Mouse (Mus musculus) hindbrain, postnatal 0 days (tissue): Measurements from ENCODE around the gene Olfr547. TPM values are rescaled to one million over a fixed set of nuclear protein-coding genes. Genes with fewer than 3 reads are reported as not detected.

ENCODE experiments used
- ATAC-seq: fragments of 200-750 bp; cut with Nextera tagmentation; 2 replicates; pipeline ENCODE4 v1.8.0; 2017; ENCODE audit warnings: mild to moderate bottlenecking, moderate TSS enrichment, moderate library complexity
- DNase-seq: peaks from one replicate; pipeline ENCODE4 v3.0.0-alpha.2; 2015; ENCODE audit warnings: low spot score
- H3K27ac ChIP-seq: fragments of 300-500 bp; sonication (generic); 2 replicates; pipeline ENCODE4 v1.5.1; 2014; ENCODE audit warnings: mild to moderate bottlenecking
- H3K27me3 ChIP-seq: fragments of 300-500 bp; sonication (generic); 2 replicates; pipeline ENCODE4 v1.6.1; 2014; ENCODE audit warnings: low read length, mixed read lengths; ENCODE audit not compliant: insufficient read depth
- H3K36me3 ChIP-seq: fragments of 300-500 bp; sonication (generic); 2 replicates; pipeline ENCODE4 v1.6.1; 2014; ENCODE audit warnings: low read length, mixed read lengths; ENCODE audit not compliant: insufficient read depth
- H3K4me1 ChIP-seq: fragments of 300-500 bp; sonication (generic); 2 replicates; pipeline ENCODE4 v1.6.1; 2014; ENCODE audit warnings: antibody characterized with exemption, low read length, mixed read lengths; ENCODE audit not compliant: insufficient read depth
- H3K4me2 ChIP-seq: fragments of 300-500 bp; sonication (generic); 2 replicates; pipeline ENCODE4 v1.6.1; 2014; ENCODE audit warnings: low read depth, mild to moderate bottlenecking, low read length, moderate library complexity, mixed read lengths
- H3K4me3 ChIP-seq: fragments of 300-500 bp; sonication (generic); 2 replicates; pipeline ENCODE4 v1.5.1; 2014; ENCODE audit warnings: low read length
- H3K9ac ChIP-seq: fragments of 300-500 bp; sonication (generic); replicated peaks from 2 replicates; pipeline ENCODE4 v1.6.1; 2014; ENCODE audit warnings: mild to moderate bottlenecking, low read length, moderate library complexity, mixed read lengths
- H3K9me3 ChIP-seq: fragments of 300-500 bp; sonication (generic); 2 replicates; pipeline ENCODE4 v1.6.1; 2016; ENCODE audit warnings: low read length, mixed read lengths
- CTCF ChIP-seq: IDR thresholded peaks from 2 replicates; pipeline ENCODE4 v1.5.1; 2016; ENCODE audit warnings: antibody characterized with exemption, control low read depth, low read depth
- WGBS: fragments of 180-500 bp; shearing (Covaris S2); extraction: QIAGEN DNeasy Blood & Tissue Kit; methylation state at CpG from one replicate; pipeline ENCODE4 v1.1.7; 2014; 5-methylcytosine and 5-hydroxymethylcytosine counted together
- polyA plus RNA-seq: library from polyadenylated mRNA; unstranded; fragments of >200 nt; fragmentation: Nextera tagmentation; extraction: Ambion mirVana; gene quantifications from 2 replicates; pipeline ENCODE4 v1.2.1, GENCODE M21; 2015
- total RNA-seq: library from RNA; depleted of rRNA; stranded (reverse); fragments of >200 nt; gene quantifications from 2 replicates; pipeline ENCODE4 v1.2.3, GENCODE M21; 2014; rRNA removed

The Olfr547 gene
- total and polyA plus RNA-seq, 2 experiments from 2014 or later: not detected

DNA sequence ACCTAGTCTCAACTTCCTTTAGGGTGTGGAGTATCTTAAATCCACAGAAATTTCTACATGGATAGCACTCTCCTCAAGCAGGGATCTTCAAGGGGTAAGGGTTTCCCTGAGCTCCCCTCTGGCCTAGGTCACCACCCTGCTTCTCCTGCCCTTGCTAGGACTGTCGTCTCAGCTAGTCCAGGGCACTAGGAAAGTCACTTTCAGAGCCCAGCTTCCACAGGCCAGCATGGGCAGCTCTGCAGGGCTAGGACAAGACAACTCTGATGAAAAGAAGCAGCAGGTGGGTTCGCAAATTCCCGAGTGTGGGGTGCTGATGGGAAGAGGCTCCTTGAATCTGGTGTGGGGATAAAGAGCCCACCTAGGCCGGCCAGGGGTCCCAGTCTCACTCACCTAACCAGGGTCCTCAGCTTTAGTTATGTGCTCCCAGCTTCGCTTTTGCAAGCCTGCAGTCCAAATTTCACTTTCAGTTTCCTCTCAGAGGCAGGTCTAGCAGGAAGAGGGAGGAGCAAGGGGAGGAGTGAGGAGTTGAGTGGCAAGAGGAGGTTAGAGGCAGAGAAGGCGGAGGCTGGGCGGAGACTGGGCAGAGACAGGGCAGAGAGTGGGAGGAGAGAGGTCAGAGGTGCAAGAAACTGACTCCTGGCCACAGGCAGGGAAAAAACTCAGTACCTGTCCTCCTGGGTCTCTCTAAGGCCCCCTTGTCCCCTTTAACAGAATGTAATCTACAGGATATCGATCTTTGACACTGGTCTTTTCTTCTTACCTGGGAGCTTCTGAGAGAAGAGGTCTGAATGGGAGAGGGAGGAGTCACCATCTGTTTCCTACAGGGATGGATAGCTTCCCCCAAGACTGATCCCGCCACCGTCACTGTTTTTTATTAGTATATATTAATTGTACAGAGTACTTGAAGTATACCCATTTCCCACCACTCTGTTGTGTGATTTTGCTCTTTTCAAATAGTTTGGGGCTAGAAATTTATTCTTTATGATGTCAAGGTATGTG, 30.7 kb downstream of the Olfr547 start, which contains the start of gene Trim21:
Gene Trim21, minus strand, starts transcription at position 488 of the 999 bp plus-strand sequence.
- peak; percentile 77; the same call in 1 of the 2 replicates for ATAC-seq
- no peaks in the 10 kb centered on the region for H3K9me3 ChIP-seq
- H3K27me3 ChIP-seq: no peaks in the 10 kb centered on the region
- TF ChIP-seq CTCF: no peak
- H3K4me2 ChIP-seq: peak within 1 kb of the TSS; percentile 54
- H3K36me3 ChIP-seq: no peaks in the 10 kb centered on the region
- H3K27ac ChIP-seq: no peak within 1 kb of the TSS
- H3K9ac ChIP-seq: no peak within 1 kb of the TSS; the same call in 1 of the 2 replicates
- 23% methylated on average over 10 of the region's 10 CpGs for WGBS
- peak within 1 kb of the TSS; percentile 36 for H3K4me3 ChIP-seq
- peak; percentile 36 for DNase-seq
- no peaks in the 10 kb centered on the region for H3K4me1 ChIP-seq

DNA sequence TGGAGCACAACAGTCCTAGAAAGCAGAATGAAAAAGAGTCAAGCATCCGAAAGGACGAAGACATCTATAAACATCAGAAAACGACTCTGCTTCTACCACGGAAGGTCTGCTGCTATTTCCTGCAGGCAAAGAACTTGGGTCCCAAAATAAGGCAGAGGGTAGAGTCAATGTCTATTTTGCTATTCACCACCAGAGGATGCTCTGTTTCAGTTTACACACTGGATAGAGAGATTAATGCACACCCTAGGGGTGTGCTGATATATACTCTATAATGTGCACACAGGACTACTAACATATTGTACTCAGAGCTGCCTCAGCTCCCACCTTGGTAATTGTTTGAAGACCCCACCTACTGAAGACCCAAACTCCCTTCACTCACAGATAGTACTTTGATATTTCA, 31.7 kb downstream of the Olfr547 start:
- WGBS: 94% methylated on average over 4 of the region's 4 CpGs
- H3K4me1 ChIP-seq: no peaks in the 10 kb centered on the region
- no peak for ATAC-seq
- no peaks in the 10 kb centered on the region for H3K27me3 ChIP-seq
- H3K36me3 ChIP-seq: no peaks in the 10 kb centered on the region
- no peak overlapping the region for H3K9ac ChIP-seq
- H3K4me3 ChIP-seq: no peak overlapping the region
- no peaks in the 10 kb centered on the region for H3K9me3 ChIP-seq
- no peak for TF ChIP-seq CTCF
- no peak overlapping the region for H3K4me2 ChIP-seq
- DNase-seq: no peak
- no peak overlapping the region for H3K27ac ChIP-seq

DNA sequence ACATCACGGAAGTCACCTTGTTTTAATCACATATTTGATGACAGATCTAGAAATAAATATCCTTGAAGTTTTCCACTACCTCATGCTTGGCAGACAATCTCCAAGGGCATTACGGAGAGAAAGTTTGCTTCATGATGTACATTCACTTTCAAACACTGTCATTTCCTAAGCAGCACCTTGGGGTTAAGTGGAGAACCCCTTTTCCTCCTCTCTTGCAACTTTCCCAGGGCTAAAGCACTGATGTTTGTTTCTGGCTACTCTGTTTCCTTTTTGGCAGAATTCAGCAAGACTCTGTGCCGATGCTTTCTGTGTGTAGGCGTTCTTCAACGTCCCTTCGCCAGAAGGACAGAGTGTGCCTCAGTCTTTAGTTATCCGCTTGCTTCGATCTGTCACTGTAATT, 36.6 kb downstream of the Olfr547 start, which contains the start of gene Olfr550:
Gene Olfr550, plus strand, starts transcription at position 301 of the 400 bp plus-strand sequence.
- H3K27me3 ChIP-seq: no peaks in the 10 kb centered on the region
- ATAC-seq: no peak
- no peak for TF ChIP-seq CTCF
- WGBS: 95% methylated on average over 8 of the region's 8 CpGs
- H3K9me3 ChIP-seq: no peaks in the 10 kb centered on the region
- 0 out of 2 replicates have a peak, but pooled peaks cover 4% of the 10 kb centered on the region for H3K4me1 ChIP-seq
- no peak within 1 kb of the TSS for H3K27ac ChIP-seq
- DNase-seq: no peak
- no peak within 1 kb of the TSS for H3K4me3 ChIP-seq
- no peak within 1 kb of the TSS for H3K9ac ChIP-seq
- no peak within 1 kb of the TSS for H3K4me2 ChIP-seq
- no peaks in the 10 kb centered on the region for H3K36me3 ChIP-seq

DNA sequence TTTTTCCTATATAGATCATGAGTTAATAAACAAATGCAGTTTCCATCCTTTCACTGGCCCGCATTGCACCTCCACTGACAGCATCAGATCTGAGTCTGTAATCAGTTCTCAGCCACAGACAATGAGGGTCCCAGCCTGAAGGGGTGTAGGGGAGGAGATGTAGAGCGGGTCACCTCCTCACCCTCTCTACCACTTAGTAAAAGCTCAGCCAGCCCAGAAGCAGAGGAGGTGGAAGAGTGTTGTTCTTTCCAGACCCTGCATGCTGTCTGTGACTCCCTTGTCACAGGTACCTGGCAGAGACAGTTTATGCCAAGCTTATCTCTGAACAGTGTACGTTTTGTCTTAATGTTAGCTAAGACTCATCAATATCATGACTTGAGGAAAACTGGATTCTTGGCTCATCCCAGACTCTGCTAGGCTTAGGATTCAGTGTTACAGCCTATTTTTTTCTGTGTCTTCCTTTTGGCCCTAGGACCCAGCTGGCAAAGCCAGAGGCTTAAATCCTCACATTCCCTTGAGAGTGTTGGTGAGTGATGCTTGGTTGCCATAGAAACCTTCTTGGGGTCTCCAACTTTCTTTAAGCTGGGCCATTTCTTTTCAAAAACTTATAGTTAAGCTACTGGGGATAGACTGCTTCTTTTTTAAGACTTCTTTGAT, 38.8 kb downstream of the Olfr547 start:
- no peak overlapping the region for H3K4me2 ChIP-seq
- no peaks in the 10 kb centered on the region for H3K36me3 ChIP-seq
- no peak overlapping the region for H3K9ac ChIP-seq
- no peak overlapping the region for H3K27ac ChIP-seq
- no peak for TF ChIP-seq CTCF
- no peak overlapping the region for H3K4me3 ChIP-seq
- DNase-seq (peak; percentile 59), ATAC-seq (peak; percentile 21; the same call in 1 of the 2 replicates)
- H3K9me3 ChIP-seq: no peaks in the 10 kb centered on the region
- WGBS: 61% methylated on average over 3 of the region's 3 CpGs
- H3K4me1 ChIP-seq: 0 out of 2 replicates have a peak, but pooled peaks cover 4% of the 10 kb centered on the region
- H3K27me3 ChIP-seq: no peaks in the 10 kb centered on the region

DNA sequence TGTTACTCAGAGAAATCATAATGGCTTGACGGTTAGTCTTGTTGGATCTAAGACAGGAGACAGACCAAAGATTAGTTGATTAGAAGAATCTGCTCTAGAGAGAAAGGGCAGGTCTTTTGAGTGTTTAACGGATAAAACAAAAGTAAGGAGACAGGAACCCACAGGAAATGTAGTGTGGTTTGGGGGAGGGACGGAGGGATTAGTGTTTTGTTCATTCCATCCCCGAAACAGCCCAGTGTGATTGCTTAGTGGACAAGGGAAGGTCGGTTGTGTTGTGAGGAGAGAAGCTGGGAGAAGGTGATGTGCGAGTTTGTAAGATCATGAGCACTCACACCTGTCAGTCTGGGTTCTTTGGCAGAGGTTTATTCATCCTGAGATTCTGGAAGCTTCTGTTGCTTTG, 41.4 kb downstream of the Olfr547 start:
- H3K9me3 ChIP-seq: no peaks in the 10 kb centered on the region
- H3K27ac ChIP-seq: no peak overlapping the region
- ATAC-seq (no peak), DNase-seq (no peak)
- H3K9ac ChIP-seq: no peak overlapping the region
- WGBS: 68% methylated on average over 6 of the region's 6 CpGs
- no peak for TF ChIP-seq CTCF
- H3K4me2 ChIP-seq: no peak overlapping the region
- H3K4me1 ChIP-seq: 0 out of 2 replicates have a peak, but pooled peaks cover 4% of the 10 kb centered on the region
- H3K27me3 ChIP-seq: no peaks in the 10 kb centered on the region
- H3K36me3 ChIP-seq: no peaks in the 10 kb centered on the region
- no peak overlapping the region for H3K4me3 ChIP-seq

Other genes starting within 250 kb of the Olfr547 start
- 39.3 and 40.6 TPM in 2 replicates for gene Rrm1, start 93.1 kb upstream of the Olfr547 start, total RNA-seq
- 41.0 and 41.2 TPM in 2 replicates for gene Rrm1, start 93.1 kb upstream of the Olfr547 start, polyA plus RNA-seq
- not detected in 2 replicates for gene Olfr543, start 53.1 kb upstream of the Olfr547 start, total RNA-seq
- gene Olfr543, start 53.1 kb upstream of the Olfr547 start, polyA plus RNA-seq: 0.28 TPM in 2 replicates
- not detected in 2 replicates for gene Olfr544, start 46.4 kb upstream of the Olfr547 start, total RNA-seq
- 0.14 TPM in 2 replicates for gene Olfr544, start 46.4 kb upstream of the Olfr547 start, polyA plus RNA-seq
- not detected in 2 replicates for gene Olfr545, start 35.2 kb upstream of the Olfr547 start, total RNA-seq
- gene Olfr545, start 35.2 kb upstream of the Olfr547 start, polyA plus RNA-seq: 0.05 and 0.18 TPM in 2 replicates
- gene Olfr548-ps1, start 6.1 kb downstream of the Olfr547 start, total RNA-seq: not detected in 2 replicates
- not detected in 2 replicates for gene Olfr548-ps1, start 6.1 kb downstream of the Olfr547 start, polyA plus RNA-seq
- not detected in 2 replicates for gene Olfr549, start 15.1 kb downstream of the Olfr547 start, total RNA-seq
- gene Olfr549, start 15.1 kb downstream of the Olfr547 start, polyA plus RNA-seq: not detected in 2 replicates
- gene Trim21, start 30.7 kb downstream of the Olfr547 start, total RNA-seq: 1.4 TPM in 2 replicates
- 0.29 and 0.54 TPM in 2 replicates for gene Trim21, start 30.7 kb downstream of the Olfr547 start, polyA plus RNA-seq
- gene Olfr550, start 36.7 kb downstream of the Olfr547 start, total RNA-seq: not detected in 2 replicates
- gene Olfr550, start 36.7 kb downstream of the Olfr547 start, polyA plus RNA-seq: not detected in 2 replicates
- not detected in 2 replicates for gene Olfr551, start 57.1 kb downstream of the Olfr547 start, total RNA-seq
- gene Olfr551, start 57.1 kb downstream of the Olfr547 start, polyA plus RNA-seq: not detected in 2 replicates
- gene Olfr552, start 63.0 kb downstream of the Olfr547 start, total RNA-seq: not detected in 2 replicates
- gene Olfr552, start 63.0 kb downstream of the Olfr547 start, polyA plus RNA-seq: not detected in 2 replicates
- gene Olfr553, start 83.5 kb downstream of the Olfr547 start, total RNA-seq: not detected in 2 replicates
- not detected in 2 replicates for gene Olfr553, start 83.5 kb downstream of the Olfr547 start, polyA plus RNA-seq
- not detected in 2 replicates for gene Olfr554, start 103.7 kb downstream of the Olfr547 start, total RNA-seq
- gene Olfr554, start 103.7 kb downstream of the Olfr547 start, polyA plus RNA-seq: not detected in 2 replicates
- gene Olfr555, start 124.1 kb downstream of the Olfr547 start, total RNA-seq: not detected in 2 replicates
- gene Olfr555, start 124.1 kb downstream of the Olfr547 start, polyA plus RNA-seq: not detected in 2 replicates
- gene Olfr556, start 130.2 kb downstream of the Olfr547 start, total RNA-seq: not detected in 2 replicates
- not detected in 2 replicates for gene Olfr556, start 130.2 kb downstream of the Olfr547 start, polyA plus RNA-seq
- 2.2 TPM in 2 replicates for gene Trim68, start 152.6 kb downstream of the Olfr547 start, total RNA-seq
- 5.3 and 6.5 TPM in 2 replicates for gene Trim68, start 152.6 kb downstream of the Olfr547 start, polyA plus RNA-seq
- gene Olfr557, start 161.2 kb downstream of the Olfr547 start, total RNA-seq: not detected in 2 replicates
- not detected in 2 replicates for gene Olfr557, start 161.2 kb downstream of the Olfr547 start, polyA plus RNA-seq
- 0.11 TPM in 1 of 2 replicates, not detected in the other for gene Olfr558, start 167.5 kb downstream of the Olfr547 start, total RNA-seq
- 0.23 TPM in 1 of 2 replicates, not detected in the other for gene Olfr558, start 167.5 kb downstream of the Olfr547 start, polyA plus RNA-seq
- not detected in 2 replicates for gene Olfr33, start 184.3 kb downstream of the Olfr547 start, total RNA-seq
- not detected in 2 replicates for gene Olfr33, start 184.3 kb downstream of the Olfr547 start, polyA plus RNA-seq
- not detected in 2 replicates for gene Olfr559, start 192.7 kb downstream of the Olfr547 start, total RNA-seq
- gene Olfr559, start 192.7 kb downstream of the Olfr547 start, polyA plus RNA-seq: not detected in 2 replicates
- not detected in 2 replicates for gene Olfr560, start 224.6 kb downstream of the Olfr547 start, total RNA-seq
- gene Olfr560, start 224.6 kb downstream of the Olfr547 start, polyA plus RNA-seq: not detected in 2 replicates
- 0.78 TPM in 1 of 2 replicates, not detected in the other for gene Olfr78, start 224.7 kb downstream of the Olfr547 start, total RNA-seq
- gene Olfr78, start 224.7 kb downstream of the Olfr547 start, polyA plus RNA-seq: 0.10 and 0.15 TPM in 2 replicates
- not detected in 2 replicates for gene Olfr561, start 236.5 kb downstream of the Olfr547 start, total RNA-seq
- gene Olfr561, start 236.5 kb downstream of the Olfr547 start, polyA plus RNA-seq: not detected in 2 replicates